Mouse (Mus musculus): Measurements from ENCODE around the gene Rassf4.

Gene Rassf4

DNA sequence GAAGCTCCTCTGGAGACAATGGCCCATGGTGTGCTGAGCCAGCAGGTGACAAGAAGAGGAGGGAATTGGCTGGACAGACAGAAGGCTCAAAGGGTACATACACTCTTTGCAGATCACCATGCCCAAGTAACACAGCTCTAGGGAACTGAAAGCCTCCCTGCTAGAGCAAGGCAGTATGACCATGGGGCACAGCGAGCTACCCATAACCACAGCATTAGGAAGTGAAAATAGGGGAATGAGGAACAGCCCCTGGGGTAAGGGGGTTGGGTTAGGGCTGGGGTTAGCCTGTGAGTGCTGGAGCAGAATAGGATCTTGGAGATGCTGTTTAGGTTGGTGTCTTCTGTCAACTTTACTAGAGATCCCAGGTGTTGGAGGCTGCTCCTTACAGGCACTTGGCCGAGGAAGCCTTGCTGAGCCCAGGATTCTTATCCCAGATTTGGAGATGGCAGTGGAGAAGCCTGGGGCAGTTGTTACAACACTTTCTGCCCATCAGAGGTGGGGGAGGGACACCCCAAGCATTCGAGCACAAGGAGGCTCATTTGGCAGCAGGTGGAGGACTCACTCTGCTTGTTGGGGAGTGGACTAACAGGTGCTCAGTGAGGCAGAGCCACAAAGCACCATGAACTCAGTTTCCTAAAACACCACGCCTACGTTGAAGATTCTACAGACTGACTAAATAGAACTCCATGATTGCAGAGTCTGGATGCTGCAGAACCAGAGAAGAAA is 6.0 kb upstream of the Rassf4 start:
- no peak overlapping the region for H3K4me3 ChIP-seq (replicated peaks; ENCODE audit: low read length)
- H3K9me3 ChIP-seq (ENCODE audit: low read length) = no peaks in the 10 kb centered on the region
- no peaks in the 10 kb centered on the region for H3K36me3 ChIP-seq (ENCODE audit: insufficient read depth, low read length)
- H3K27me3 ChIP-seq (ENCODE audit: insufficient read depth, low read length) = peaks cover 15% of the 10 kb centered on the region
- TF ChIP-seq POU5F1 (IDR thresholded peaks at IDR 0.05; ENCODE audit: borderline replicate concordance, low read length) (no peak), CTCF (conservative IDR thresholded peaks at IDR 0.05; ENCODE audit: low read length) (no peak), NANOG (IDR thresholded peaks at IDR 0.05; ENCODE audit: borderline replicate concordance, low read length) (no peak)
- peaks cover 26% of the 10 kb centered on the region for H3K4me1 ChIP-seq (replicated peaks; ENCODE audit: low read depth, low read length)

DNA sequence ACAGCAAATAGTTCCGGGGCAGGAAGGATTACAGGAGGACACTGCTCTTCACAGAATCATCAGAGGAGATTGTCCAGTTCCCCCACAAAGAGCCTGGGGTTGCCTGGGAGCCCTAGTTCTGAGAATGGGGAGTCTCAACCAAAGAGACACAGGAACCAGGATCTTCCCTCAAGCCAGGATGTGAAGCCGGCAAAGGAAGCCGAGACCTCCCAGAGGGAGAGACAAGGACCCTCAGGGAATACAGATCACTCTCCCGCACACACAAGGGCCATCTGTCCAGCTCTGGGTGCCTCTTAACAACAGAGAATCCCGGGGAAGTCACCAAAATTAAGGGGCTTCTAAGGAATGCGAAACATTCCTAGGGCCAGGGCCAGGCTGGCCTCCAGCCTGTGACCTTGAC is 3.6 kb upstream of the Rassf4 start:
- Histone ChIP-seq H3K4me3 (replicated peaks; ENCODE audit: low read length) (no peak overlapping the region), H3K9me3 (ENCODE audit: low read length) (no peaks in the 10 kb centered on the region), H3K27me3 (ENCODE audit: insufficient read depth, low read length) (peaks cover 39% of the 10 kb centered on the region), H3K36me3 (ENCODE audit: insufficient read depth, low read length) (no peaks in the 10 kb centered on the region), H3K4me1 (replicated peaks; ENCODE audit: low read depth, low read length) (peaks cover 40% of the 10 kb centered on the region)
- TF ChIP-seq POU5F1 (IDR thresholded peaks at IDR 0.05; ENCODE audit: borderline replicate concordance, low read length) (no peak), NANOG (IDR thresholded peaks at IDR 0.05; ENCODE audit: borderline replicate concordance, low read length) (no peak), CTCF (conservative IDR thresholded peaks at IDR 0.05; ENCODE audit: low read length) (no peak)

DNA sequence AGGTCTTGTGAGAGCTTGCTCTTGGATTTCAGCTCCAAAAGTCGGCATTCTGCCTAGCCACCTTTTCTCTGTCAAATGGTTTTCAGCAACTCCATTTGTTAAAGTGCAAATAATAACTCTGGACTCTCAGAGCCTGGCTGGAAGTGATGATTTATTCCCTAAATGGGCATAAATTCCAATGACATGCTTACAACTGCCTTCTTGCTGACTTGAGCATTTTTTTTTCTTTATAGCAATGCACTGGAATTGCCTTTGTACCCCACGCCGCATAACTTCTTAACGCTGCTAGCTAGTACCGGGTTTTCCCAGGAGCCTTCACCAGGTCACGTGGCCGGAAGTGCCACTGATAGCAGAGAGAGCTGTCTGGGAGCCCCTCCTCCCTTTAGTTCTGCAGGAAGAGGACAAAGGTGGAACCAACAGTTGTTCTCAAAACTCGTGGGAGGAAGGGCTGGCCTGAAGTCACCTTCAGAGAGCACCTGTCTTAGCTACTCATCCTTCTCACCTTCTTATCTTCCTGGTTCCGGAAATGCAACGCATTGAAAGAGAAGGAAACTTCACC is 2.7 kb upstream of the Rassf4 start:
- TF ChIP-seq CTCF (conservative IDR thresholded peaks at IDR 0.05; ENCODE audit: low read length) = no peak
- Histone ChIP-seq H3K36me3 (ENCODE audit: insufficient read depth, low read length) (no peaks in the 10 kb centered on the region), H3K4me1 (replicated peaks; ENCODE audit: low read depth, low read length) (peaks cover 40% of the 10 kb centered on the region), H3K27me3 (ENCODE audit: insufficient read depth, low read length) (peaks cover 47% of the 10 kb centered on the region), H3K9me3 (ENCODE audit: low read length) (no peaks in the 10 kb centered on the region), H3K4me3 (replicated peaks; ENCODE audit: low read length) (no peak overlapping the region)

DNA sequence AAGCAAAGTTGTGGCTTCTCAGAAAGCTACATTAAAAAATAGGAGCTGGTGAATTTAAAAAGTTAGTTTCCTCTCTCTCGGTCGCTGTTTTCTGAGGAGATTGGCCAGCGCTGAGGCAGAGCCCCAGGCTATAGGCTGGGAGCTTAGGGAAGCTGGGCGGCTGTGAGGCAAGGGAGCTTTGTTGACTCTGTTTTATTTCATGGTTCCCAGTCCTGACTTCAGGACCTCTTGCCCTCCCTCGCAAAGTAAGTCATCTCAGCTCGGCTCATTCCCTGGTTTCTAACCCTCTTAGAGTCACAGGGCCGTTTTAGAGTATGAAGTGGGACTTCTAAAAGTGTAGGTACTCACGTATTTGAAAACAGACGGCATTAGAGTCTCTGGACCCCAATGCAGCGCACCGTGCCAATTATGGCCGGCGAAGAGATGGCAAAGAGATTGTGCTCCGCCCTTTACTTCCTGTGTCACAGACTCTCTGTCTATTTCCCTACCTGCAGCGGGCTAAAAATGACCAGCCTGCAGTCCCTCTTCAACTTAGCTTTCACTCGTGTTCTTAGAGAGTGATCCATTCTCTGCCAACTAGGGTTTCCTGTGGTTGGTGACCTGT is 633 bp upstream of the Rassf4 start:
- Histone ChIP-seq H3K9me3 (ENCODE audit: low read length) (no peaks in the 10 kb centered on the region), H3K36me3 (ENCODE audit: insufficient read depth, low read length) (no peaks in the 10 kb centered on the region), H3K4me3 (replicated peaks; ENCODE audit: low read length) (peak overlapping the region; percentile 80), H3K4me1 (replicated peaks; ENCODE audit: low read depth, low read length) (peaks cover 61% of the 10 kb centered on the region), H3K27me3 (ENCODE audit: insufficient read depth, low read length) (peaks cover 59% of the 10 kb centered on the region)
- TF ChIP-seq POU5F1 (IDR thresholded peaks at IDR 0.05; ENCODE audit: borderline replicate concordance, low read length) = no peak
- TF ChIP-seq CTCF (conservative IDR thresholded peaks at IDR 0.05; ENCODE audit: low read length) = no peak
- TF ChIP-seq NANOG (IDR thresholded peaks at IDR 0.05; ENCODE audit: borderline replicate concordance, low read length) = no peak

DNA sequence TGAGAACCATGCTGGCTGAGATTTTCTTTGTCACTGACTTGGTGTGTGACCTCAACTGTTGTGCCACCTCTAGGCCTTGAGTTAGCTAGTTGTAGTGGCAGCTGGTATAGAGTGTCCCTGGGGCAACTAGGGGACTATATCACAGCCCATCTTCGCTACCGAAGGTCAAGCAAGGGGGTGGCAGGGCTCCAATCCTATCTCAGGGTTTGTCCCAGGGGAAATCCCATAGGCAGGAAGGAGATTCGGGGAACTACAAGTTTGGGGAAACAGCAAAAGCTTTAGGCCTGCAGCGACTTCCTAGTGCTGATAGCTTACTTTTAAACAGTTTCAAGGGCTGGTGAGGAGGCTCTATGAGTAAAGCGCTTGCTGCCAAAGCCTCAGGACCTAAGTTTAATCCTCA is 1.4 kb downstream of the Rassf4 start:
- no peaks in the 10 kb centered on the region for H3K9me3 ChIP-seq (ENCODE audit: low read length)
- H3K36me3 ChIP-seq (ENCODE audit: insufficient read depth, low read length) = no peaks in the 10 kb centered on the region
- H3K4me3 ChIP-seq (replicated peaks; ENCODE audit: low read length) = no peak overlapping the region
- peaks cover 65% of the 10 kb centered on the region for H3K4me1 ChIP-seq (replicated peaks; ENCODE audit: low read depth, low read length)
- H3K27me3 ChIP-seq (ENCODE audit: insufficient read depth, low read length) = peaks cover 61% of the 10 kb centered on the region
- TF ChIP-seq POU5F1 (IDR thresholded peaks at IDR 0.05; ENCODE audit: borderline replicate concordance, low read length) (no peak), CTCF (conservative IDR thresholded peaks at IDR 0.05; ENCODE audit: low read length) (no peak), NANOG (IDR thresholded peaks at IDR 0.05; ENCODE audit: borderline replicate concordance, low read length) (no peak)

DNA sequence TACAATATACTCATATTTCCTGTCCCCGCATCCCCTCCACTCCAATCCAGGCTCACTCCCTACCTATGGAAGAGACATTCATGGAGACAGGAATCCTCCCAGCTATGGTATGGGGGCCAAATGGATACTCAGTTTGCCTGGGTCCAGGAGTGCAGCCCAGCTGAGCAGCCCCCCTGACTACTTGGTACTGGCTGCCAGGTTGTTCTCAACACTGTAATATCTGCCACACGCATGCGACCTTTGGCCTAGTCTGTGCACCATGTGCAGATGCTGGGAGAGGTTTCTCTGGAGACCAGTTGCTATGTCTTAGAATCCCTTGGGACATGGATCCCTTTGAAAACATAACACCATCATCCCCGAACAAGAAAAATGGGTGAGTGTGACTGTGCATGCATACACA is 2.0 kb downstream of the Rassf4 start:
- Histone ChIP-seq H3K9me3 (ENCODE audit: low read length) (no peaks in the 10 kb centered on the region), H3K4me3 (replicated peaks; ENCODE audit: low read length) (no peak overlapping the region)

DNA sequence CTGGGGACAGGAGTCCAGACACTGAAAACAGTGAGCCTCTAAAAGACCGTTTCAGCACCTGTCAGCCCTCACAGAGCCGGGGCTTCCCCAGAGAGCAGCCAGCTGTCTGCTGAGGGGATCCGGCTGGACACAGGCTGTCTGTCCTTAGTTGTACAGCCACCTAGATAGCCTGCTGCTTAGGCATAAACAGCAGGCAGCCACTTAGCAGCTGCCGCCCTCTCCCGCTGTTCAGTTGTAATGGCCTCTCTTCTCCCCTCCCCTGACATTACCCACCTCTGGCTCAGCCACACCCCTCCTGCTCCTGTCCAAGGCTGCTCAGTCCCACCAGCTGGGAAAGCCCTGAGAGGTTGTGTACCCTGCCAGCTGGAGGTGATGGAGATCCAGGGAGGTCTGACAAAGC is 2.7 kb downstream of the Rassf4 start:
- H3K4me1 ChIP-seq (replicated peaks; ENCODE audit: low read depth, low read length) = peaks cover 53% of the 10 kb centered on the region
- TF ChIP-seq NANOG (IDR thresholded peaks at IDR 0.05; ENCODE audit: borderline replicate concordance, low read length) = peak; percentile 28; the same call in 1 of the 2 replicates
- no peak for TF ChIP-seq POU5F1 (IDR thresholded peaks at IDR 0.05; ENCODE audit: borderline replicate concordance, low read length)
- no peak for TF ChIP-seq CTCF (conservative IDR thresholded peaks at IDR 0.05; ENCODE audit: low read length)

More for the DNA sequence above, 2.0 kb downstream of the Rassf4 start:
- Histone ChIP-seq H3K36me3 (ENCODE audit: insufficient read depth, low read length) (no peaks in the 10 kb centered on the region), H3K4me1 (replicated peaks; ENCODE audit: low read depth, low read length) (peaks cover 61% of the 10 kb centered on the region), H3K27me3 (ENCODE audit: insufficient read depth, low read length) (peaks cover 61% of the 10 kb centered on the region)
- TF ChIP-seq POU5F1 (IDR thresholded peaks at IDR 0.05; ENCODE audit: borderline replicate concordance, low read length) = no peak
- TF ChIP-seq NANOG (IDR thresholded peaks at IDR 0.05; ENCODE audit: borderline replicate concordance, low read length) = no peak
- TF ChIP-seq CTCF (conservative IDR thresholded peaks at IDR 0.05; ENCODE audit: low read length) = no peak

DNA sequence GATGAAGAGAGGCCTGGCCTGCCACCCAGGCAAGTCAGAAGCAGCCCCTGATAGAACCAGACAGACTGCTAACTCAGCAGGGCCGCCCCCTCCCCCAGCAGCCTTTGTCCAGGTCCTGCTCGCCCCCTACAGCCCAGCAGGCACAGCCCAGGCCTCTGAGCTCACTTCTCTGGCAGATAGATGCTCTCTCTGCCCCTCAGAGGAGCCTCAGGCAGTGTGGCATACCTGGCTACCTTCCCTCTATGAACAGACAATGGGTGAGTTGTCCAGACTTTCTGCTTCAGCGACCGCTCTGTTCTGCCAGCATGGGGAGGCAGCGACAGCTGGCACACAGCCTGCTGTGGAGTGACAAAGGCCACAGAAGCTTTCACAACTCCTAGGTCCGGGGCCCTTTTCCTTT is 3.6 kb downstream of the Rassf4 start:
- H3K9me3 ChIP-seq (ENCODE audit: low read length) = no peaks in the 10 kb centered on the region
- no peaks in the 10 kb centered on the region for H3K36me3 ChIP-seq (ENCODE audit: insufficient read depth, low read length)
- peaks cover 52% of the 10 kb centered on the region for H3K4me1 ChIP-seq (replicated peaks; ENCODE audit: low read depth, low read length)
- H3K27me3 ChIP-seq (ENCODE audit: insufficient read depth, low read length) = peaks cover 53% of the 10 kb centered on the region
- H3K4me3 ChIP-seq (replicated peaks; ENCODE audit: low read length) = no peak overlapping the region
- TF ChIP-seq CTCF (conservative IDR thresholded peaks at IDR 0.05; ENCODE audit: low read length) (no peak), POU5F1 (IDR thresholded peaks at IDR 0.05; ENCODE audit: borderline replicate concordance, low read length) (no peak), NANOG (IDR thresholded peaks at IDR 0.05; ENCODE audit: borderline replicate concordance, low read length) (no peak)

More for the DNA sequence above, 2.7 kb downstream of the Rassf4 start:
- no peak overlapping the region for H3K4me3 ChIP-seq (replicated peaks; ENCODE audit: low read length)
- no peaks in the 10 kb centered on the region for H3K36me3 ChIP-seq (ENCODE audit: insufficient read depth, low read length)
- peaks cover 58% of the 10 kb centered on the region for H3K27me3 ChIP-seq (ENCODE audit: insufficient read depth, low read length)
- no peaks in the 10 kb centered on the region for H3K9me3 ChIP-seq (ENCODE audit: low read length)
